Mouse (Mus musculus): ENCODE measurements around the gene Slc7a8.

- TF ChIP-seq CTCF (IDR thresholded peaks at IDR 0.05; ENCODE audit: borderline replicate concordance, extremely low read depth, insufficient read depth, insufficient read length) (no peak), POLR2A (IDR thresholded peaks at IDR 0.05; ENCODE audit: borderline replicate concordance, extremely low read depth, insufficient read depth, insufficient read length, poor library complexity, severe bottlenecking) (no peak)
These were observed 99.3 kb downstream of the Slc7a8 start for GRCm38 (mm10) chr14:54682396-54682795.

All from brain, embryonic 14.5 days (tissue).